Comparison of ENCODE assay signal across 15 mouse cellular contexts in genomic region chr15:31961963-31962362, GRCm38 (mm10).
DNase-seq lines count a peak whose midpoint lies in the region; ATAC-seq and TF ChIP-seq lines count a peak whose summit lies in the region.
"Had no signal": no experiment of that assay in that cellular context is flagged by ENCODE, and none has a peak within 500 bp of the region (broad histone marks: within the 10 kb centered on the region; RNA-seq: fewer than 3 reads in every experiment).

No protein-coding gene starts in this region.

- H3K4me3 ChIP-seq in heart, embryonic 12.5 days, result no peak overlapping the region
- H3K4me3 ChIP-seq in lung, embryonic 14.5 days (ENCODE audit: low read depth, low read length), result no peak overlapping the region
- H3K4me3 ChIP-seq in lung, postnatal 0 days (ENCODE audit: low read depth, low read length), result no peak overlapping the region
- H3K4me3 ChIP-seq: neural tube, embryonic 15.5 days had no signal

- no peak overlapping the region for H3K4me2 ChIP-seq in heart, embryonic 12.5 days
- no peak overlapping the region for H3K4me2 ChIP-seq in lung, embryonic 14.5 days
- H3K4me2 ChIP-seq in lung, postnatal 0 days (replicated peaks; ENCODE audit: low read depth, low read length), result no peak overlapping the region
- H3K4me2 ChIP-seq: neural tube, embryonic 15.5 days had no signal

- no peak for TF ChIP-seq CTCF in lung, embryonic 14.5 days (IDR thresholded peaks at IDR 0.05; ENCODE audit: low read depth)
- no peak for TF ChIP-seq CTCF in lung, postnatal 0 days (IDR thresholded peaks at IDR 0.05)

- TF ChIP-seq EP300 in lung, postnatal 0 days (IDR thresholded peaks at IDR 0.05), result no peak

- intact Hi-C loops in heart, postnatal 36 days (cut with DNase I), result no loop called here

- peak; percentile 92 for DNase-seq in heart, adult 11 months
- DNase-seq in lung, embryonic 14.5 days, result peak; percentile 79
- no peak for DNase-seq in lung, postnatal 25 days (ENCODE audit: low spot score)
- DNase-seq in heart, postnatal 36 days, result peak; percentile 10 to 43
- peak; percentile 41 for DNase-seq in lung, postnatal 0 days (ENCODE audit: low spot score)
- DNase-seq in adrenal gland, adult 8-10 months, result no peak
- no peak for DNase-seq in thymus, postnatal 10 days (ENCODE audit: low spot score in 2 of 2)
- DNase-seq: cerebellum, adult 11-12 months; layer of hippocampus, postnatal 36 days; liver; right cerebral cortex, adult 18-20 months; thymus, postnatal 25 days had no signal

- ATAC-seq in heart, embryonic 12.5 days (ENCODE audit: insufficient number of reproducible peaks, low FRiP score), result no peak
- ATAC-seq in lung, embryonic 14.5 days (ENCODE audit: insufficient read depth), result peak; percentile 76; the same call in 1 of the 2 replicates
- ATAC-seq in lung, postnatal 0 days, result peak; percentile 65; the same call in 1 of the 2 replicates

- H3K36me3 ChIP-seq in heart, embryonic 12.5 days, result no peaks in the 10 kb centered on the region
- H3K36me3 ChIP-seq in lung, embryonic 14.5 days (ENCODE audit: insufficient read depth), result no peaks in the 10 kb centered on the region
- no peaks in the 10 kb centered on the region for H3K36me3 ChIP-seq in lung, postnatal 0 days (ENCODE audit: insufficient read depth, low read length)
- H3K36me3 ChIP-seq: G1E; neural tube, embryonic 15.5 days had no signal

- H3K9me3 ChIP-seq in heart, embryonic 12.5 days (replicated peaks), result no peaks in the 10 kb centered on the region
- no peaks in the 10 kb centered on the region for H3K9me3 ChIP-seq in lung, embryonic 14.5 days (ENCODE audit: low read depth, low read length)
- H3K9me3 ChIP-seq in lung, postnatal 0 days (ENCODE audit: low read length), result no peaks in the 10 kb centered on the region
- H3K9me3 ChIP-seq: neural tube, embryonic 15.5 days had no signal

- H3K9ac ChIP-seq in heart, embryonic 12.5 days, result no peak overlapping the region
- H3K9ac ChIP-seq in lung, embryonic 14.5 days, result no peak overlapping the region
- no peak overlapping the region for H3K9ac ChIP-seq in lung, postnatal 0 days (replicated peaks; ENCODE audit: low read depth)
- H3K9ac ChIP-seq: neural tube, embryonic 15.5 days had no signal

- 23% methylated on average over 2 of the region's 2 CpGs for WGBS in heart, embryonic 12.5 days
- WGBS in lung, embryonic 14.5 days, result 28% methylated on average over 2 of the region's 2 CpGs
- 38% methylated on average over 2 of the region's 2 CpGs for WGBS in lung, postnatal 0 days

- H3K27ac ChIP-seq in heart, embryonic 12.5 days (ENCODE audit: poor library complexity, severe bottlenecking), result no peak overlapping the region
- H3K27ac ChIP-seq in lung, embryonic 14.5 days (ENCODE audit: low read depth), result no peak overlapping the region
- no peak overlapping the region for H3K27ac ChIP-seq in lung, postnatal 0 days (ENCODE audit: low read length)
- H3K27ac ChIP-seq: neural tube, embryonic 15.5 days had no signal

- H3K4me1 ChIP-seq in heart, embryonic 12.5 days (replicated peaks), result no peaks in the 10 kb centered on the region
- no peaks in the 10 kb centered on the region for H3K4me1 ChIP-seq in lung, embryonic 14.5 days (ENCODE audit: insufficient read depth)
- H3K4me1 ChIP-seq in lung, postnatal 0 days (ENCODE audit: insufficient read depth, low read depth, low read length), result no peaks in the 10 kb centered on the region
- H3K4me1 ChIP-seq: neural tube, embryonic 15.5 days had no signal

- no peaks in the 10 kb centered on the region for H3K27me3 ChIP-seq in heart, embryonic 12.5 days (replicated peaks)
- H3K27me3 ChIP-seq in lung, embryonic 14.5 days (ENCODE audit: insufficient read depth, low read length), result no peaks in the 10 kb centered on the region
- H3K27me3 ChIP-seq in lung, postnatal 0 days (replicated peaks; ENCODE audit: insufficient read depth, low read length), result no peaks in the 10 kb centered on the region
- H3K27me3 ChIP-seq: neural tube, embryonic 15.5 days had no signal

Comparison
In these comparisons a context has a peak if more than half of its experiments do, and no peak if none do; other contexts are left out.
1. DNase-seq: peak in heart, adult 11 months (single experiment), lung, embryonic 14.5 days (single experiment), heart, postnatal 36 days (2 of 2) and lung, postnatal 0 days (single experiment); none in lung, postnatal 25 days (single experiment), adrenal gland, adult 8-10 months (single experiment) and thymus, postnatal 10 days (0 of 2).